8 mouse cellular contexts compared by ENCODE assay signal in the genomic region with DNA sequence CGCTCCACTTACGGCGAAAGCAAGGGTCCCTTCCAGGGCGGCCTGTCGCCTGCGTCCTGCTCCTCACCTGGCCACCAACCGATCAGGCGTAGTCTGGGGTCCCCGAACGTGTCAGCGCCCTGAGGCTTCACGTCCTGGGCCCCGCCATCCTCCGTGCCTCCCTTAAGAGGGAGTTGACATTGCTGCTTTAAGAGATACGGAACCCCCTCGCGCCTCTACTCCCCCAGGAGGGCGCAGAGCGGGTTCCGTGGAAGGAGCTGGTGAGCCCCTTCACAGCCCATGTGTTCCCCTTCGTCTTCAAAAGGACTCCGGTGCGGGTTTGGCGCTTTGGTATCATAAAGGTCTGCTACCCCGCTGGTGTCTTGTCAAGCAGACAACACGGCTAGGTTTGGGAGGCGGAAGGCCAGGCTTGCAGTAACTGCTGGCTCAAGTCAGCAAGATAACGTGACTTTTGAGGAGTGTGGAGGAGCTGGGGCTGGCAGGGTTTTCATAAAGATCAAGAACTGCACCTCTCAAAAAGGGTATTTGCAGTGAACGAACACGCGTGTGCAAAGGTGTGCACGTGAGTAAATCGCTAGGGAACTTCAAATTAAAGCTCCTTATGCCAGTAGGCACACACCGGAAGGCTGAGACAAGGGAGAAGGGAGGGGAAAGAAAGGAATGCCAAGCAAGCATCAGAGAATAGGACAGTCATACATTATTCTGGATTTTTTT. TPM values are rescaled to one million over a fixed set of nuclear protein-coding genes. Genes with fewer than 3 reads are reported as not detected.
A peak's percentile ranks its signal among the peaks of the same experiment; 100 is the strongest.
DNase-seq lines count a peak whose midpoint lies in the region; ATAC-seq lines count a peak whose summit lies in the region.

No protein-coding gene starts in this region.

- peak; percentile 76 for ATAC-seq in kidney, embryonic 15.5 days (replicated peaks; ENCODE audit: low FRiP score)

- no peaks in the 10 kb centered on the region for H3K36me3 ChIP-seq in kidney, embryonic 15.5 days

- H3K9me3 ChIP-seq in kidney, embryonic 15.5 days (replicated peaks): no peaks in the 10 kb centered on the region

- peak overlapping the region; percentile 58 for H3K9ac ChIP-seq in kidney, embryonic 15.5 days

- peaks cover 18% of the 10 kb centered on the region for H3K27me3 ChIP-seq in kidney, embryonic 15.5 days

- H3K4me3 ChIP-seq in kidney, embryonic 15.5 days (replicated peaks): peak overlapping the region; percentile 62

- H3K27ac ChIP-seq in kidney, embryonic 15.5 days: peak overlapping the region; percentile 54

- peaks cover 17% of the 10 kb centered on the region for H3K4me1 ChIP-seq in kidney, embryonic 15.5 days

- DNase-seq in right cerebral cortex, adult 2 months (ENCODE audit: low spot score in 2 of 2): peak; percentile 57 to 63
- DNase-seq in right cerebral cortex, postnatal 25 days: no peak
- DNase-seq in cerebellum, postnatal 14 days: peak; percentile 75 to 77
- DNase-seq in frontal cortex, postnatal 36 days (ENCODE audit: low spot score in 2 of 2): peak; percentile 60 to 62
- DNase-seq in lung, postnatal 14 days: peak; percentile 15
- DNase-seq in right cerebral cortex, postnatal 4 days: peak; percentile 61
- no peak for DNase-seq in urinary bladder, adult 18-20 months (ENCODE audit: low spot score in 2 of 2)

- WGBS in kidney, embryonic 15.5 days: 3% methylated on average over 34 of the region's 34 CpGs

- peak overlapping the region; percentile 98 for H3K4me2 ChIP-seq in kidney, embryonic 15.5 days

RNA-seq across cellular contexts. Expression of a gene that starts 0.5 kb away (rescaled TPM):
- polyA plus RNA-seq in kidney, embryonic 15.5 days (2015; fragmentation: Nextera tagmentation; extraction: Ambion mirVana): 7.8 and 10.4 TPM in 2 replicates

RNA-seq across cellular contexts. Expression of a gene that starts 17.8 kb away (rescaled TPM):
- polyA plus RNA-seq in kidney, embryonic 15.5 days (2015; fragmentation: Nextera tagmentation; extraction: Ambion mirVana): 6.0 and 6.3 TPM in 2 replicates

RNA-seq across cellular contexts. Expression of a gene that starts 54.0 kb away (rescaled TPM):
- 1.9 and 2.1 TPM in 2 replicates for polyA plus RNA-seq in kidney, embryonic 15.5 days (2015; fragmentation: Nextera tagmentation; extraction: Ambion mirVana)

Comparison
In these comparisons a context has a peak if more than half of its experiments do, and no peak if none do; other contexts are left out.
1. DNase-seq: peak in right cerebral cortex, adult 2 months (2 of 2), cerebellum, postnatal 14 days (2 of 2), frontal cortex, postnatal 36 days (2 of 2), lung, postnatal 14 days (single experiment) and right cerebral cortex, postnatal 4 days (single experiment); none in right cerebral cortex, postnatal 25 days (single experiment) and urinary bladder, adult 18-20 months (0 of 2).